Mouse (Mus musculus) kidney, adult 11 months (tissue): Measurements from ENCODE around the gene Lingo1.

Experiments used
- DNase-seq: peaks from one replicate; pipeline ENCODE4 v3.0.0; 2022

The Lingo1 gene

GRCm38 (mm10) chr9:56664136-56664535, 132.1 kb downstream of the Lingo1 start:
- no peak for DNase-seq

- DNase-seq, result no peak
Measured at GRCm38 (mm10) chr9:56662946-56663345, 133.3 kb downstream of the Lingo1 start.

- DNase-seq, result no peak
Measured at GRCm38 (mm10) chr9:56662405-56662804, 133.9 kb downstream of the Lingo1 start.

GRCm38 (mm10) chr9:56661217-56661840, 134.9 kb downstream of the Lingo1 start:
- DNase-seq, result no peak

- no peak for DNase-seq
Measured at GRCm38 (mm10) chr9:56658580-56658979, 137.7 kb downstream of the Lingo1 start.

- no peak for DNase-seq
Measured at GRCm38 (mm10) chr9:56657996-56658398, 138.3 kb downstream of the Lingo1 start.

- no peak for DNase-seq
Measured at GRCm38 (mm10) chr9:56656766-56657542, 139.3 kb downstream of the Lingo1 start.

GRCm38 (mm10) chr9:56655167-56655566, 141.1 kb downstream of the Lingo1 start:
- DNase-seq, result no peak

GRCm38 (mm10) chr9:56652551-56652950, 143.7 kb downstream of the Lingo1 start:
- no peak for DNase-seq

- DNase-seq, result no peak
Measured at GRCm38 (mm10) chr9:56651586-56651985, 144.7 kb downstream of the Lingo1 start.

GRCm38 (mm10) chr9:56646227-56647025, 149.8 kb downstream of the Lingo1 start:
- no peak for DNase-seq

- no peak for DNase-seq
Measured at GRCm38 (mm10) chr9:56643474-56643873, 152.8 kb downstream of the Lingo1 start.

- no peak for DNase-seq
Measured at GRCm38 (mm10) chr9:56638226-56638905, 157.9 kb downstream of the Lingo1 start.

- DNase-seq, result no peak
Measured at GRCm38 (mm10) chr9:56637403-56637857, 158.8 kb downstream of the Lingo1 start.

- no peak for DNase-seq
Measured at GRCm38 (mm10) chr9:56636766-56637402, 159.4 kb downstream of the Lingo1 start.

- DNase-seq, result peak; percentile 64
Measured at GRCm38 (mm10) chr9:56636214-56636613, 160.1 kb downstream of the Lingo1 start.

- DNase-seq, result no peak
Measured at GRCm38 (mm10) chr9:56635498-56636121, 160.7 kb downstream of the Lingo1 start.

GRCm38 (mm10) chr9:56635121-56635497, 161.2 kb downstream of the Lingo1 start:
- no peak for DNase-seq

- DNase-seq, result no peak
Measured at GRCm38 (mm10) chr9:56634406-56635120, 161.7 kb downstream of the Lingo1 start.

- no peak for DNase-seq
Measured at GRCm38 (mm10) chr9:56633449-56634225, 162.6 kb downstream of the Lingo1 start.
